Mouse (Mus musculus) spleen, adult 2 months (tissue): ENCODE data around the gene Capn11. TPM values are rescaled to one million over a fixed set of nuclear protein-coding genes. Genes with fewer than 3 reads are reported as not detected.
A peak's percentile ranks its signal among the peaks of the same experiment; 100 is the strongest.

ENCODE experiments used
- DNase-seq, 2 experiments: peaks; one replicate each; pipeline versions ENCODE4 v3.0.0 to v3.0.0-alpha.2; 2012 to 2021; ENCODE audit warnings: low spot score in 2 of 2, low read depth in 1 of 2
- H3K27ac ChIP-seq: fragments of 200-500 bp; 2 replicates; pipeline ENCODE4 v1.5.1; 2012; ENCODE audit warnings: low read length, inconsistent platforms; ENCODE audit not compliant: insufficient read depth
- H3K27me3 ChIP-seq: fragments of 200-500 bp; 2 replicates; pipeline ENCODE4 v1.6.1; 2012; ENCODE audit warnings: mild to moderate bottlenecking, moderate library complexity, low read length, inconsistent platforms; ENCODE audit not compliant: control insufficient read depth, insufficient read depth
- H3K36me3 ChIP-seq: fragments of 200-500 bp; 2 replicates; pipeline ENCODE4 v1.6.1; 2012; ENCODE audit warnings: mild to moderate bottlenecking, low read length, inconsistent platforms; ENCODE audit not compliant: control insufficient read depth, insufficient read depth
- H3K4me1 ChIP-seq: fragments of 200-500 bp; 2 replicates; pipeline ENCODE4 v1.6.1; 2011; ENCODE audit warnings: inconsistent platforms; ENCODE audit not compliant: control insufficient read depth, insufficient read depth, insufficient read length
- H3K4me3 ChIP-seq: fragments of 200-500 bp; 2 replicates; pipeline ENCODE4 v1.5.1; 2011; ENCODE audit warnings: mild to moderate bottlenecking, inconsistent platforms; ENCODE audit not compliant: insufficient read depth, insufficient read length; ENCODE audit errors: extremely low read depth
- CTCF ChIP-seq: fragments of 200-500 bp; IDR thresholded peaks from 2 replicates; pipeline ENCODE4 v1.5.1; 2011; ENCODE audit warnings: mild to moderate bottlenecking, inconsistent platforms; ENCODE audit not compliant: insufficient read depth, insufficient read length, insufficient replicate concordance; ENCODE audit errors: extremely low read depth
- POLR2A ChIP-seq: fragments of 200-500 bp; IDR thresholded peaks from 2 replicates; pipeline ENCODE4 v1.6.1; 2011; ENCODE audit warnings: low read depth, low read length, inconsistent platforms
- whole genome bisulfite sequencing: fragments of 180-500 bp; shearing (Covaris S2); methylation state at CpG from one replicate; pipeline ENCODE4 v1.1.7; 2018; 5-methylcytosine and 5-hydroxymethylcytosine counted together
- polyA plus RNA-seq: library from polyadenylated mRNA; depleted of rRNA; stranded (reverse); fragments of >200 nt; gene quantifications from 2 replicates; pipeline ENCODE4 v1.2.3, GENCODE M21; 2012

Capn11 gene
- polyA plus RNA-seq, 1 experiment: not detected

- DNase-seq: no peak
These were observed 39.5 kb downstream of the Capn11 start for GRCm38 (mm10) chr17:45619386-45620256.

GRCm38 (mm10) chr17:45618941-45619385 is 40.2 kb downstream of the Capn11 start:
- no peaks in the 10 kb centered on the region for H3K36me3 ChIP-seq
- no peak for TF ChIP-seq POLR2A
- TF ChIP-seq CTCF: no peak
- peak overlapping the region; percentile 62 for H3K27ac ChIP-seq
- 8% methylated on average over 8 of the region's 8 CpGs for WGBS
- H3K4me3 ChIP-seq: peak overlapping the region; percentile 37; the same call in 1 of the 2 replicates
- no peaks in the 10 kb centered on the region for H3K27me3 ChIP-seq
- peak in 1 of 2 experiments; percentile 30 for DNase-seq
- H3K4me1 ChIP-seq: peaks cover 3% of the 10 kb centered on the region; the same call in 1 of the 2 replicates

More at GRCm38 (mm10) chr17:45619386-45620256, 39.5 kb downstream of the Capn11 start:
- Histone ChIP-seq H3K36me3 (no peaks in the 10 kb centered on the region), H3K4me3 (peak overlapping the region; percentile 37; the same call in 1 of the 2 replicates), H3K27ac (peak overlapping the region; percentile 62), H3K4me1 (peaks cover 3% of the 10 kb centered on the region; the same call in 1 of the 2 replicates), H3K27me3 (no peaks in the 10 kb centered on the region)
- no peak for TF ChIP-seq CTCF
- TF ChIP-seq POLR2A: no peak
- 2% methylated on average over 20 of the region's 20 CpGs for WGBS

GRCm38 (mm10) chr17:45617655-45618054 is 41.5 kb downstream of the Capn11 start:
- no peak for DNase-seq
- Histone ChIP-seq H3K4me1 (peaks cover 3% of the 10 kb centered on the region; the same call in 1 of the 2 replicates), H3K27me3 (no peaks in the 10 kb centered on the region), H3K4me3 (no peak overlapping the region), H3K27ac (no peak overlapping the region), H3K36me3 (no peaks in the 10 kb centered on the region)
- WGBS: 86% methylated on average over 6 of the region's 6 CpGs
- no peak for TF ChIP-seq POLR2A
- no peak for TF ChIP-seq CTCF

- Histone ChIP-seq H3K27ac (no peak overlapping the region), H3K36me3 (no peaks in the 10 kb centered on the region), H3K4me3 (no peak overlapping the region), H3K4me1 (peaks cover 3% of the 10 kb centered on the region; the same call in 1 of the 2 replicates), H3K27me3 (no peaks in the 10 kb centered on the region)
- 78% methylated on average over 3 of the region's 3 CpGs for WGBS
- DNase-seq: no peak
- TF ChIP-seq POLR2A (no peak), CTCF (no peak)
These were observed 42.4 kb downstream of the Capn11 start for GRCm38 (mm10) chr17:45616679-45617078.

GRCm38 (mm10) chr17:45616046-45616650 is 43.0 kb downstream of the Capn11 start:
- H3K27me3 ChIP-seq: no peaks in the 10 kb centered on the region
- DNase-seq: no peak
- TF ChIP-seq CTCF (no peak), POLR2A (no peak)
- H3K27ac ChIP-seq: no peak overlapping the region
- peaks cover 3% of the 10 kb centered on the region; the same call in 1 of the 2 replicates for H3K4me1 ChIP-seq
- H3K36me3 ChIP-seq: no peaks in the 10 kb centered on the region
- WGBS: 62% methylated on average over 4 of the region's 4 CpGs
- no peak overlapping the region for H3K4me3 ChIP-seq

- WGBS: 56% methylated on average over 7 of the region's 7 CpGs
- no peak overlapping the region for H3K27ac ChIP-seq
- H3K36me3 ChIP-seq: no peaks in the 10 kb centered on the region
- no peak for DNase-seq
- no peak overlapping the region for H3K4me3 ChIP-seq
- TF ChIP-seq CTCF (no peak), POLR2A (no peak)
- H3K27me3 ChIP-seq: no peaks in the 10 kb centered on the region
- no peaks in the 10 kb centered on the region for H3K4me1 ChIP-seq
These were observed 46.2 kb downstream of the Capn11 start for GRCm38 (mm10) chr17:45612921-45613320.

GRCm38 (mm10) chr17:45612008-45612407 is 47.1 kb downstream of the Capn11 start:
- Histone ChIP-seq H3K4me1 (no peaks in the 10 kb centered on the region), H3K36me3 (no peaks in the 10 kb centered on the region), H3K27me3 (no peaks in the 10 kb centered on the region), H3K4me3 (no peak overlapping the region), H3K27ac (no peak overlapping the region)
- no peak for DNase-seq
- WGBS: 67% methylated on average over 8 of the region's 8 CpGs
- no peak for TF ChIP-seq CTCF
- no peak for TF ChIP-seq POLR2A
